Mouse (Mus musculus): ENCODE data around the gene Rela.

GRCm38 (mm10) chr19:5688200-5689087, 51.2 kb downstream of the Rela start, which contains the start of the genes Map3k11 and Pcnx3:
- peak; percentile 54 for TF ChIP-seq CTCF (IDR thresholded peaks at IDR 0.05)
- TF ChIP-seq EP300 (IDR thresholded peaks at IDR 0.05) = no peak; the same call in 1 of the 2 replicates

Data from lung, postnatal 0 days (tissue).